Mouse (Mus musculus) lung, postnatal 0 days (tissue): ENCODE data around the gene Kcnh6. TPM values are rescaled to one million over a fixed set of nuclear protein-coding genes. Genes with fewer than 3 reads are reported as not detected.
A peak's percentile ranks its signal among the peaks of the same experiment; 100 is the strongest.

Source experiments
- ATAC-seq: fragments of 200-750 bp; cut with Nextera tagmentation; 2 replicates; pipeline ENCODE4 v1.8.0; 2017; ENCODE audit warnings: moderate library complexity
- DNase-seq: peaks from one replicate; pipeline ENCODE4 v3.0.0-alpha.2; 2016; ENCODE audit warnings: low spot score
- H3K27ac ChIP-seq: fragments of 300-500 bp; sonication (generic); 2 replicates; pipeline ENCODE4 v1.5.1; 2014; ENCODE audit warnings: antibody characterized with exemption, mild to moderate bottlenecking, low read length, mixed read lengths
- H3K27me3 ChIP-seq: fragments of 300-500 bp; sonication (generic); replicated peaks from 2 replicates; pipeline ENCODE4 v1.6.1; 2014; ENCODE audit warnings: low read length, mixed read lengths; ENCODE audit not compliant: insufficient read depth
- H3K36me3 ChIP-seq: fragments of 300-500 bp; sonication (generic); 2 replicates; pipeline ENCODE4 v1.6.1; 2014; ENCODE audit warnings: low read length, mixed read lengths; ENCODE audit not compliant: insufficient read depth
- H3K4me1 ChIP-seq: fragments of 300-500 bp; sonication (generic); 2 replicates; pipeline ENCODE4 v1.6.1; 2014; ENCODE audit warnings: antibody characterized with exemption, low read depth, low read length, mixed read lengths; ENCODE audit not compliant: insufficient read depth
- H3K4me2 ChIP-seq: fragments of 300-500 bp; sonication (generic); replicated peaks from 2 replicates; pipeline ENCODE4 v1.6.1; 2014; ENCODE audit warnings: low read depth, mild to moderate bottlenecking, low read length, moderate library complexity, mixed read lengths
- H3K4me3 ChIP-seq: fragments of 300-500 bp; sonication (generic); 2 replicates; pipeline ENCODE4 v1.5.1; 2014; ENCODE audit warnings: low read depth, low read length
- H3K9ac ChIP-seq: fragments of 300-500 bp; sonication (generic); replicated peaks from 2 replicates; pipeline ENCODE4 v1.6.1; 2014; ENCODE audit warnings: low read depth, mild to moderate bottlenecking
- H3K9me3 ChIP-seq: fragments of 300-500 bp; sonication (generic); 2 replicates; pipeline ENCODE4 v1.6.1; 2016; ENCODE audit warnings: low read length, mixed read lengths
- CTCF ChIP-seq: IDR thresholded peaks from 2 replicates; pipeline ENCODE4 v1.5.1; 2016; ENCODE audit warnings: antibody characterized with exemption, mild to moderate bottlenecking
- EP300 ChIP-seq: IDR thresholded peaks from 2 replicates; pipeline ENCODE4 v1.6.1; 2016; ENCODE audit warnings: antibody characterized with exemption, mild to moderate bottlenecking, control low read depth
- WGBS: fragments of 180-500 bp; shearing (Covaris S2); extraction: QIAGEN DNeasy Blood & Tissue Kit; methylation state at CpG from one replicate; pipeline ENCODE4 v1.1.7; 2014; 5-methylcytosine and 5-hydroxymethylcytosine counted together
- polyA plus RNA-seq: library from polyadenylated mRNA; unstranded; fragments of >200 nt; fragmentation: Nextera tagmentation; extraction: Ambion mirVana; gene quantifications from 2 replicates; pipeline ENCODE4 v1.2.1, GENCODE M21; 2015

Gene Kcnh6
- polyA plus RNA-seq, 1 experiment from 2014 or later = 0.32 TPM

GRCm38 (mm10) chr11:106053921-106054320, 46.0 kb downstream of the Kcnh6 start:
- WGBS = 74% methylated on average over 2 of the region's 2 CpGs
- Histone ChIP-seq H3K36me3 (peaks cover 56% of the 10 kb centered on the region), H3K9ac (no peak overlapping the region), H3K27me3 (no peaks in the 10 kb centered on the region), H3K4me2 (no peak overlapping the region), H3K27ac (no peak overlapping the region), H3K9me3 (no peaks in the 10 kb centered on the region), H3K4me1 (no peaks in the 10 kb centered on the region), H3K4me3 (no peak overlapping the region)
- DNase-seq = no peak
- no peak for TF ChIP-seq EP300
- no peak for TF ChIP-seq CTCF
- no peak for ATAC-seq

GRCm38 (mm10) chr11:106054600-106054999, 46.7 kb downstream of the Kcnh6 start:
- Histone ChIP-seq H3K4me1 (no peaks in the 10 kb centered on the region), H3K4me3 (no peak overlapping the region), H3K4me2 (no peak overlapping the region), H3K9me3 (no peaks in the 10 kb centered on the region), H3K27ac (no peak overlapping the region), H3K27me3 (no peaks in the 10 kb centered on the region), H3K36me3 (peaks cover 58% of the 10 kb centered on the region), H3K9ac (no peak overlapping the region)
- DNase-seq (no peak), ATAC-seq (no peak)
- TF ChIP-seq EP300 = no peak
- no peak for TF ChIP-seq CTCF
- 95% methylated on average over 8 of the region's 8 CpGs for WGBS

- Histone ChIP-seq H3K4me1 (no peaks in the 10 kb centered on the region), H3K27me3 (no peaks in the 10 kb centered on the region), H3K36me3 (peaks cover 62% of the 10 kb centered on the region), H3K9ac (no peak overlapping the region), H3K4me2 (no peak overlapping the region), H3K4me3 (no peak overlapping the region), H3K9me3 (no peaks in the 10 kb centered on the region), H3K27ac (no peak overlapping the region)
- DNase-seq = no peak
- ATAC-seq = no peak
- 86% methylated on average over 6 of the region's 6 CpGs for WGBS
- TF ChIP-seq EP300 = no peak
- no peak for TF ChIP-seq CTCF
These were observed 47.4 kb downstream of the Kcnh6 start for GRCm38 (mm10) chr11:106055341-106055740.

GRCm38 (mm10) chr11:106056819-106057491, 49.0 kb downstream of the Kcnh6 start:
- H3K9me3 ChIP-seq = no peaks in the 10 kb centered on the region
- no peak for ATAC-seq
- H3K27ac ChIP-seq = no peak overlapping the region
- 86% methylated on average over 8 of the region's 8 CpGs for WGBS
- H3K9ac ChIP-seq = no peak overlapping the region
- H3K27me3 ChIP-seq = no peaks in the 10 kb centered on the region
- H3K4me1 ChIP-seq = no peaks in the 10 kb centered on the region
- no peak for TF ChIP-seq EP300
- no peak for TF ChIP-seq CTCF
- no peak for DNase-seq
- H3K4me2 ChIP-seq = no peak overlapping the region
- H3K36me3 ChIP-seq = peaks cover 48% of the 10 kb centered on the region; the same call in 1 of the 2 replicates
- no peak overlapping the region for H3K4me3 ChIP-seq

GRCm38 (mm10) chr11:106058020-106058419, 50.1 kb downstream of the Kcnh6 start:
- H3K9ac ChIP-seq = no peak overlapping the region
- H3K27me3 ChIP-seq = no peaks in the 10 kb centered on the region
- H3K27ac ChIP-seq = 0 out of 2 replicates have a peak overlapping the region, but pooled peaks have one; percentile 21
- DNase-seq (peak; percentile 50), ATAC-seq (peak; percentile 66)
- TF ChIP-seq CTCF = no peak
- H3K4me3 ChIP-seq = no peak overlapping the region
- no peaks in the 10 kb centered on the region for H3K9me3 ChIP-seq
- 63% methylated on average over 8 of the region's 8 CpGs for WGBS
- H3K36me3 ChIP-seq = peaks cover 40% of the 10 kb centered on the region; the same call in 1 of the 2 replicates
- H3K4me2 ChIP-seq = no peak overlapping the region
- no peaks in the 10 kb centered on the region for H3K4me1 ChIP-seq

- no peak for TF ChIP-seq CTCF
- no peak for TF ChIP-seq EP300
- peaks cover 16% of the 10 kb centered on the region; the same call in 1 of the 2 replicates for H3K36me3 ChIP-seq
- no peak overlapping the region for H3K27ac ChIP-seq
- DNase-seq (no peak), ATAC-seq (no peak)
- no peaks in the 10 kb centered on the region for H3K9me3 ChIP-seq
- H3K4me1 ChIP-seq = peaks cover 3% of the 10 kb centered on the region; the same call in 1 of the 2 replicates
- WGBS = 85% methylated on average over 1 of the region's 1 CpGs
- no peak overlapping the region for H3K9ac ChIP-seq
- no peak overlapping the region for H3K4me2 ChIP-seq
- H3K27me3 ChIP-seq = no peaks in the 10 kb centered on the region
- no peak overlapping the region for H3K4me3 ChIP-seq
These were observed 52.6 kb downstream of the Kcnh6 start for GRCm38 (mm10) chr11:106060549-106060948.
